Mouse (Mus musculus) limb, embryonic 11.5 days (tissue): ENCODE measurements around the gene Hcar2. TPM values are rescaled to one million over a fixed set of nuclear protein-coding genes. Genes with fewer than 3 reads are reported as not detected.

ENCODE experiments used
- ATAC-seq: fragments of 200-750 bp; cut with Nextera tagmentation; 2 replicates; pipeline ENCODE4 v1.8.0; 2017; ENCODE audit warnings: low read depth; ENCODE audit not compliant: insufficient number of reproducible peaks, low FRiP score, low TSS enrichment
- DNase-seq: peaks from one replicate; pipeline ENCODE4 v3.0.0-alpha.2; 2015; ENCODE audit warnings: low spot score
- H3K27ac ChIP-seq: fragments of 300-500 bp; sonication (generic); replicated peaks from 2 replicates; pipeline ENCODE4 v1.5.1; 2014; ENCODE audit warnings: low read depth, mild to moderate bottlenecking, low read length
- H3K27me3 ChIP-seq: fragments of 300-500 bp; sonication (generic); 2 replicates; pipeline ENCODE4 v1.6.1; 2014; ENCODE audit warnings: mild to moderate bottlenecking, low read length, mixed read lengths; ENCODE audit not compliant: control insufficient read depth, insufficient read depth
- H3K36me3 ChIP-seq: fragments of 300-500 bp; sonication (generic); 2 replicates; pipeline ENCODE4 v1.6.1; 2014; ENCODE audit warnings: mild to moderate bottlenecking, low read length, moderate library complexity, mixed read lengths; ENCODE audit not compliant: control insufficient read depth, insufficient read depth
- H3K4me1 ChIP-seq: fragments of 300-500 bp; sonication (generic); 2 replicates; pipeline ENCODE4 v1.6.1; 2014; ENCODE audit warnings: low read length, mixed read lengths; ENCODE audit not compliant: control insufficient read depth, insufficient read depth
- H3K4me2 ChIP-seq: fragments of 300-500 bp; sonication (generic); 2 replicates; pipeline ENCODE4 v1.6.1; 2014; ENCODE audit warnings: low read depth, mild to moderate bottlenecking, moderate library complexity; ENCODE audit not compliant: severe bottlenecking
- H3K4me3 ChIP-seq: fragments of 300-500 bp; sonication (generic); 2 replicates; pipeline ENCODE4 v1.5.1; 2014; ENCODE audit warnings: low read depth, low read length
- H3K9ac ChIP-seq: fragments of 300-500 bp; sonication (generic); 2 replicates; pipeline ENCODE4 v1.6.1; 2014; ENCODE audit warnings: mild to moderate bottlenecking, low read length
- H3K9me3 ChIP-seq: fragments of 300-500 bp; sonication (generic); 2 replicates; pipeline ENCODE4 v1.6.1; 2016; ENCODE audit warnings: low read length; ENCODE audit not compliant: control insufficient read depth
- WGBS: fragments of 180-500 bp; shearing (Covaris S2); extraction: QIAGEN DNeasy Blood & Tissue Kit; methylation state at CpG from one replicate; pipeline ENCODE4 v1.1.7; 2014; 5-methylcytosine and 5-hydroxymethylcytosine counted together
- polyA plus RNA-seq: library from polyadenylated mRNA; unstranded; fragments of >200 nt; fragmentation: Nextera tagmentation; extraction: Ambion mirVana; gene quantifications from 2 replicates; pipeline ENCODE4 v1.2.1, GENCODE M21; 2014

The Hcar2 gene
- polyA plus RNA-seq, 1 experiment from 2014 or later: not detected

DNA sequence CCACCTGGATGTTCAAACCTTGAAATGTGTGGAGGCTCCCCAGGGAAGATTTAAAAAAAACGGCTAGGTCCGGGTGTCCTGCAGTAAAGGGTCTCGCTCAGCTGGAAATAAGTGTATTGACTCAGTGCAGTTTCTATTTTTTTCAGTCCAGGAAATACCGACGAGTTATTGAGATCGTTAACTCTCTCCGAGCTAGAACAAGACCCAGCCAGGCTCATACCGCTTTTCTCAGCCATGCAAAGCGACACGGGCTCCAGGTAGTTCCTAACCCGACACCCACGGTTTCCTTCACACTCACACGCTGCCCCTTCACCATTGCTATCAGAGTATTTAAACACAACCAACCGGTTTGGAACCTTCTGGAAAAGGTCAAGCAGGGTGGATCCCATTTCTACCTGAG lies 12.8 kb upstream of the Hcar2 start:
- no peak overlapping the region for H3K4me3 ChIP-seq
- ATAC-seq: no peak
- peaks cover 3% of the 10 kb centered on the region; the same call in 1 of the 2 replicates for H3K4me1 ChIP-seq
- WGBS: 47% methylated on average over 14 of the region's 14 CpGs
- 0 out of 2 replicates have a peak overlapping the region, but pooled peaks have one; percentile 10 for H3K4me2 ChIP-seq
- H3K36me3 ChIP-seq: no peaks in the 10 kb centered on the region
- no peak overlapping the region for H3K27ac ChIP-seq
- no peak overlapping the region for H3K9ac ChIP-seq
- DNase-seq: no peak
- no peaks in the 10 kb centered on the region for H3K9me3 ChIP-seq
- no peaks in the 10 kb centered on the region for H3K27me3 ChIP-seq

DNA sequence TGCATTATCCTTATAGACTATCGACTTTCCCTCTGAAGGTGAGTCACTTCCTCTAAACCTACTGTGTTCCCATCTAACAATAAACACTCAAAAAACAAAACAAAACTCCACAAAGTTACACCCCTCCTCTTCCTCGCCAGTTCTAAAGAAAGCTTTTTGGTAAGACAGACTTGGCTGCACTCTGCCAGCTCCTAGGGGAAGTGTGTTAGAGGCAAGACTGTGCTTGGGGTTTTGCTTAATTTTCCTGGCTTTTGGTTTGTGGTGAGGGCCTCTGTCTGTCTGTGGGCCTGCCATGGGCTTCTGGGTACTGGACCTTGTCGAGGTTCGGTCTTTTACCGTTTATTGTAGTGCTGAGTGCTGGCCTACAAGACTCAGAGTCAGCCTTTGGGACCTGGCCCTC lies 8.9 kb upstream of the Hcar2 start:
- no peak for DNase-seq
- Histone ChIP-seq H3K4me1 (peaks cover 3% of the 10 kb centered on the region; the same call in 1 of the 2 replicates), H3K4me3 (no peak overlapping the region), H3K36me3 (no peaks in the 10 kb centered on the region), H3K4me2 (no peak overlapping the region), H3K27me3 (no peaks in the 10 kb centered on the region), H3K27ac (no peak overlapping the region), H3K9me3 (no peaks in the 10 kb centered on the region), H3K9ac (no peak overlapping the region)
- 89% methylated on average over 5 of the region's 5 CpGs for WGBS
- no peak for ATAC-seq

DNA sequence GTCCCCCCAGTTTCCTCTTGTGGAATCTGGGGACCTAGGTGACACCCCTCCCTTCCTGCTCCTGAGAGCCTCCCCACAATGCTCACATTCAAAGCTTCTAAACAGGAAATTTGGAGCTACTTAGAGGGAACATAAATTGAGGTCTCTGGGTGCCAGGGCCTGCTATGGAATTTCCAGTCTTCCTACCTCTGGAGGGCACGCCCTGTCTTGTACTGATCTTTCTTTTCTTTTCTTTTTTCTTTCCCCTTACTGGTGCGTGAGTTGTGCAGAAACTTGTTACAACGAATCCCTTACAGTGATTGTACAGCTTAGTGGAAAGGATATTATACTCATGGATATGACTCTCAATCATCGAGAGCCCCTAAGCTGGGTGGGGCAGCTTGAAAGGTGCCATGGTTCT lies 4.3 kb upstream of the Hcar2 start:
- no peaks in the 10 kb centered on the region for H3K4me1 ChIP-seq
- no peak for DNase-seq
- 85% methylated on average over 4 of the region's 4 CpGs for WGBS

DNA sequence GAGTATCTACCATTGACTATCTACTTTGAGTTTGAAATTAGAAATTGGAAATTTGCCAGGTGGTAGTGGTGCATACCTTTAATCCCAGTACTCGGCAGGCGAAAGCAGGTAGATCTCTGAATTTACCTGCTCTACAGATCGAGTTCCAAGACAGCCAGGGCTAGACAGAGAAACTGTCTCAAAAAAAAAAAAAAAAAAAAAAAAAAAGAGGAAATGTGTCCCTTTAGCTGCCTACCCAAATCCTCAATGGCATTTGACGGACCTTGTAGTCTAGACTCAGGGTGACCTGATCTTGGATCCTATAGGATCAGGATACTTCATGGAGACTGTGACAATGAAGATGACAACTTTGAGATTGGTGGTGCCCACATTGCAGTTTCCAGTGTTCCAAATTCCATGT lies 1.2 kb upstream of the Hcar2 start:
- no peaks in the 10 kb centered on the region for H3K4me1 ChIP-seq
- ATAC-seq: no peak
- no peak overlapping the region for H3K27ac ChIP-seq
- no peak overlapping the region for H3K4me2 ChIP-seq
- no peaks in the 10 kb centered on the region for H3K36me3 ChIP-seq
- no peaks in the 10 kb centered on the region for H3K27me3 ChIP-seq
- H3K9me3 ChIP-seq: no peaks in the 10 kb centered on the region
- DNase-seq: no peak
- H3K9ac ChIP-seq: no peak overlapping the region
- WGBS: 90% methylated on average over 4 of the region's 4 CpGs
- no peak overlapping the region for H3K4me3 ChIP-seq

More for the DNA sequence above, 4.3 kb upstream of the Hcar2 start:
- ATAC-seq: no peak
- no peak overlapping the region for H3K9ac ChIP-seq
- no peaks in the 10 kb centered on the region for H3K36me3 ChIP-seq
- no peak overlapping the region for H3K4me3 ChIP-seq
- no peak overlapping the region for H3K4me2 ChIP-seq
- no peaks in the 10 kb centered on the region for H3K27me3 ChIP-seq
- H3K9me3 ChIP-seq: no peaks in the 10 kb centered on the region
- H3K27ac ChIP-seq: no peak overlapping the region

DNA sequence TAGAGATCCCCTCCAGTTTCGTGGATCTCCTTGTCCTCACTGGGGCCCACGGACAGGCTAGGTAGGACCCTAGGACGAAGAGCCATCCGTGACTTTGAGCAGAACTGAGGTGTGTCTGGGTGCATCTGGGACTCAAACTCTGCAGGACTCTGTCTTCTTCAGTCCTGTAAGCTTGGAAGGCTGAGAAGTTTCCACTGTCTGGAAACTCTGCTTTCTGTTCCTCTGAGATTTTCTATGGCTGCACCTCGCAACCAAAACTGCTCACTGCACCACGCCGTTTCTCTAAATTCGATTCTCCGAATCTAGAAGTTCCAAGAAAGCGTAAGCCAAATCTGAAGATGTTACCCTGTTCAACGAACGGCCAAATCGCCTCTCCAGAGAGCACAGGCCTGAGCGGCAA lies 1.4 kb downstream of the Hcar2 start:
- no peak for DNase-seq
- Histone ChIP-seq H3K9me3 (no peaks in the 10 kb centered on the region), H3K4me1 (no peaks in the 10 kb centered on the region), H3K36me3 (no peaks in the 10 kb centered on the region), H3K4me3 (no peak overlapping the region), H3K27ac (no peak overlapping the region), H3K9ac (no peak overlapping the region), H3K27me3 (no peaks in the 10 kb centered on the region), H3K4me2 (no peak overlapping the region)
- WGBS: 88% methylated on average over 14 of the region's 14 CpGs
- ATAC-seq: no peak

DNA sequence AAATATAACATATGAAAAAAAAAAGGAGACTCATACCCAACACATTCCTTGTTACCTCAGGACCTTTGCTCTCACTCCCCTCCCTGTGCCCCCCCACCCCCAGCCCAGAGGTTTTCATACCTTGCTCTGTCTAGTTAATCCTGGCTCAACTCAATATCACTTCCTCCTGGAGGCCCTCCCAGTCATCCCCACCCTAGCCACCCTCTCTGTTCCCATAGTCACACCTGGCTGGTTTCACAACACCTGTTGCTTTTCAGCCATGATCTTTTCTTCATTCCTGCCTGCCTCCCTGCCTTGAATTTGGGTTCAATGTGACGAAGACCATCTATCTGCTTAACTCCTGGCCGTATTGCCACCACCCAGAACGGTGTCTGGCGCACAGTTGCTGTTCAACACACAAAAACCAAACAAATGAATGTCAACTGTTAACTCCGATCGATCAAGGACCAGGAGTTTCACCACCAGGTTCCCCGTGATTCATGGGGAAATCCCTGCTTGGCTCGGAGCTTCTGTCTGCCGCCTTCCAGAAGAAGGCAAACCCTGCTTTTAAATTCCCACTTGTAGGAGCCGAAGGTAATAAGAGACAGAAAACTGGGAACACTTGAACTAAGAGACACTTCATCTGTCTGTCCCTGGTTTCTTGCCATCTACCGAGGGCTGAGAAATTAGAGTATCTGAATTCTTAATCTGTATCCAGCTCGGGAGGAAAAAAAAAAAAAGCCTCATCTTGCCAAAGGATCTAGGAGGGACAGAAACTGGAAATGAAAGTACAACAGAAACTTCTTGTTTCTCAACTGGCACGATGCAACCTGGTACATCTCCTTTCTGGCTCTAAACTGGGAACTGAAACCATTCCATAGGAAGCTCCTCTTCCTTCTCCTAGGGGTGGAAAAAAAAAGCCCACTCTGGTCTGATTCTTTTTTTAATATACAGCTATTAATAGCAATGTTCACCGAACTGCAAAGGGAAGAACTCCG lies 2.6 kb downstream of the Hcar2 start:
- Histone ChIP-seq H3K27me3 (no peaks in the 10 kb centered on the region), H3K36me3 (no peaks in the 10 kb centered on the region), H3K4me1 (no peaks in the 10 kb centered on the region), H3K4me3 (no peak overlapping the region), H3K9ac (no peak overlapping the region), H3K27ac (no peak overlapping the region), H3K9me3 (no peaks in the 10 kb centered on the region), H3K4me2 (no peak overlapping the region)
- WGBS: 89% methylated on average over 15 of the region's 15 CpGs
- DNase-seq: no peak
- no peak for ATAC-seq

DNA sequence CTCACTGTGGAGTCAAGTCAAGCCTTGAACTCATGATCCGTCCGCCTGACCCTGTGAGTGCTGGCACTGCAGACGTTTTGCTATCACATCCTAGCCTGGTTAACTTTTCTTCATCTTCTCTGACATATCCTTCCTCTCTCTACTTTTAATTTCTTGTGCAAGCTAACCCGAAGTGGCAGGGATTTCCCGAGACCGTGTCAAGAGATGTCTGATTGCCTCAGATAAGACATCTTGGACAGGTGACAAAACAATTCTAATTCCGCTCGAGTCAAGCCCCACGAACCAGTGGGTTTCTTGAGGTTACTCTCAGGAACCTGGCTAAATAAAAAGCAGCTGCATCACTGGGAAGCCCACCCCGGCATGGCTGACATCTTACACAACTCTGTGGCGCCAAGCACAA lies 6.5 kb downstream of the Hcar2 start:
- DNase-seq (no peak), ATAC-seq (no peak)
- WGBS: 79% methylated on average over 11 of the region's 11 CpGs
- H3K27ac ChIP-seq: no peak overlapping the region
- H3K4me3 ChIP-seq: no peak overlapping the region
- no peaks in the 10 kb centered on the region for H3K4me1 ChIP-seq
- H3K9me3 ChIP-seq: no peaks in the 10 kb centered on the region
- no peak overlapping the region for H3K4me2 ChIP-seq
- no peaks in the 10 kb centered on the region for H3K36me3 ChIP-seq
- H3K9ac ChIP-seq: no peak overlapping the region
- no peaks in the 10 kb centered on the region for H3K27me3 ChIP-seq

DNA sequence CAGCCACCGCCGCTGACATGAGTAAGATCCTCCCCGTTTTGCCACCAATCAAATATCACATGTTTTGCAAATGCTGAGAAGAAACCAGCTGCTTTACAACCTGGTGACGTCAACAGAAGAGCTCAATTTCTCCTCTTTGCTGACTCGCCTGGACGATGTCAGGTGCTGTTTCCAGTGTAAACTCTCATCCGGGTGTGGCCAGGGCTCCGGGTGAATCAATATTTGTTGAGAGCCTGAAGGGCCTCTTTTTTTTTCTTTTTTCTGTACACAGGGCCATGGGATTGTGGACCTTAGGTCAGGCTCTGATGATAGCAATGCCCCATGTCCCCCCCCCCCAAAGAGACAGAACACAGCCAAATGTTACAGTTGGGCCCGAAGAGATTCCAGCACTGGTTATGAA lies 10.8 kb downstream of the Hcar2 start:
- Histone ChIP-seq H3K4me1 (no peaks in the 10 kb centered on the region), H3K4me3 (no peak overlapping the region), H3K4me2 (no peak overlapping the region), H3K27ac (no peak overlapping the region), H3K9me3 (no peaks in the 10 kb centered on the region), H3K9ac (no peak overlapping the region), H3K27me3 (no peaks in the 10 kb centered on the region), H3K36me3 (no peaks in the 10 kb centered on the region; the same call in 1 of the 2 replicates)
- DNase-seq (no peak), ATAC-seq (no peak)
- 86% methylated on average over 9 of the region's 9 CpGs for WGBS
